Mouse (Mus musculus): Measurements from ENCODE around the gene Olfr532. TPM values are rescaled to one million over a fixed set of nuclear protein-coding genes. Genes with fewer than 3 reads are reported as not detected.
"Not testable (repeated sequence)": the region's sequence is repeated elsewhere in the genome, so short reads cannot be mapped to it uniquely, and the experiment has no call there.

The Olfr532 gene
- total RNA-seq (2021), result not detected

DNA sequence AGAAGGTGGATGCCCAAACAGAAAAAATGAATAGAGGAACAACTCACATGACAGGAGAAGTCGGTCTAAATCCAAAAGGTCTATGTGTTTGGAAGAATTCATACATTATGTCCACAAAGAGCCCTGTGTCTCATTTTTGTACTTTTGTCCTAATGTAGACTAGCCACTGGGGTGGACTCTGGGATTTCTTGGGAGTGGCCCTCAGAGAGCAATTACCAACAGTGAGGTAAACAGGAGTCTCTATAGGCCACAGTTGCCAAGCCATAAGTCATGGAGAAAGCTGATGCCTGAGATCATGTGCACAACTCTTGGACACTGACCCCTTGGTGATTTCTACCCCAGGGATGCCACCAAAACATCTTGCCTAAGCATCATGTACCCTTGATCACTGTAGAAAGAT lies at the start of gene Olfr532:
Gene Olfr532, minus strand, starts transcription at position 101 of the 400 bp plus-strand sequence.
- DNase-seq (ENCODE audit: extremely low spot score in 1 of 2, low spot score in 2 of 2), result no peak
- intact Hi-C loops (cut with DNase I), result no loop called here

DNA sequence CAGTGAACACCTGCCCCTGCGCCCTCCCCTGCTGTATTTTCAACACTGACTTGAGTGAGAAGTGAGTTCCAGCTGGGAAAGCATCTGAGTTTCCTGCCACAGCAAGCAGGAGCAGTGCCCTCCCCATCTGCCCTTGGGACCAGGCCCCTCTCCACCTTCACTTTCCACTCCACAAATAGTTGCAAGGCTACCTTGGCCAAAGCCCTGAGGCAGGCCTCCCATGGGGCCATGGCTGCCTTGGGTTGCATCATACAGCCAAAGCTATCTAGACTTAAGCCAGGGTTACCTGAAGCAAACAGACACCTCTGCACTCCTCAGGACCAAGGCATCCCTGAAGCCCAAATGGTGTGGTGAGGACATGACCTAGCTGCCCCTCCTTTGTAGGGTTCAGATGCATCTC lies 41.6 kb upstream of the Olfr532 start, which contains the start of gene Olfr533:
Gene Olfr533, plus strand, starts transcription at position 301 of the 400 bp plus-strand sequence.
- intact Hi-C loops (cut with DNase I); DNase-seq (ENCODE audit: extremely low spot score in 1 of 2, low spot score in 2 of 2): not testable (repeated sequence)

- no peak for DNase-seq (ENCODE audit: extremely low spot score in 1 of 2, low spot score in 2 of 2)
- intact Hi-C loops (cut with DNase I), result no loop called here
Measured at GRCm38 (mm10) chr7:140443141-140443540, 21.7 kb upstream of the Olfr532 start.

- intact Hi-C loops (cut with DNase I), result no loop called here
- DNase-seq (ENCODE audit: extremely low spot score in 1 of 2, low spot score in 2 of 2), result no peak
Measured at GRCm38 (mm10) chr7:140402818-140403217, 18.6 kb downstream of the Olfr532 start, which contains the start of gene Olfr531. Olfr531 (minus strand) TSS chr7:140402918.

- intact Hi-C loops (cut with DNase I), result no loop called here
- no peak for DNase-seq (ENCODE audit: extremely low spot score in 1 of 2, low spot score in 2 of 2)
Measured at GRCm38 (mm10) chr7:140376911-140377310, 44.5 kb downstream of the Olfr532 start.

DNA sequence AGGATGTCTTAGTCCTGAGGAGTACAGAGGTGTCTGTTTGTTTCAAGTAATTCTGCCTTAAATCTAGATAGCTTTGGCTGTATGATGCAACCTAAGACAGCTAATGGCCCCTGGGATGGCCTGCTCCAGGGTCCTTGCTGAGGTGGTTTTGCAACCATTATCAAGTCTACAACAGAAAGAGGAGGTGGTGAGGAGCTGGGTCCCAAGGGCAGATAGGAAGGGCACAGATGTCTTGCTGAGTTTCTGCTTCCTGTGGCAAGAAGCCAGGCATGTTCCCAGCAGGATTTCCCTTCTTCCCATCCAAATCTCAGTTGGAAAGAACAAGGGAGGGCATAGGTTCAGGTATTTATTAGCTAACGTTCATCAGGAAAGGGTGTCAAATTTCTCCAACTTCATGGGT lies 45.2 kb downstream of the Olfr532 start, which contains the start of gene Olfr530:
Gene Olfr530, minus strand, starts transcription at position 101 of the 400 bp plus-strand sequence.
- DNase-seq (ENCODE audit: extremely low spot score in 1 of 2, low spot score in 2 of 2), result no peak
- intact Hi-C loops (cut with DNase I), result no loop called here

- intact Hi-C loops (cut with DNase I), result no loop called here
- DNase-seq (ENCODE audit: extremely low spot score in 1 of 2, low spot score in 2 of 2), result no peak
Measured at GRCm38 (mm10) chr7:140374300-140374699, 47.1 kb downstream of the Olfr532 start.

Other genes starting within 250 kb of the Olfr532 start
- gene Olfr523, start 248.4 kb downstream of the Olfr532 start, total RNA-seq (2021), result not detected
- not detected for gene Olfr524, start 215.7 kb downstream of the Olfr532 start, total RNA-seq (2021)
- gene Cd163l1, start 203.4 kb downstream of the Olfr532 start, total RNA-seq (2021), result under 1 TPM; 0.26 to 0.36 TPM
- under 1 TPM in 1 of 2 experiments, not detected in 1; 0.06 TPM for gene 5830411N06Rik, start 174.4 kb downstream of the Olfr532 start, total RNA-seq (2021)
- gene Olfr525, start 100.8 kb downstream of the Olfr532 start, total RNA-seq (2021), result not detected
- not detected for gene Olfr527, start 87.6 kb downstream of the Olfr532 start, total RNA-seq (2021)
- not detected for gene Olfr60, start 60.0 kb downstream of the Olfr532 start, total RNA-seq (2021)
- gene Olfr530, start 45.3 kb downstream of the Olfr532 start, total RNA-seq (2021), result not detected
- not detected for gene Olfr531, start 18.7 kb downstream of the Olfr532 start, total RNA-seq (2021)
- not detected for gene Olfr533, start 41.7 kb upstream of the Olfr532 start, total RNA-seq (2021)
- not detected for gene Olfr535, start 62.6 kb upstream of the Olfr532 start, total RNA-seq (2021)
- not detected for gene Olfr536, start 85.8 kb upstream of the Olfr532 start, total RNA-seq (2021)
- gene Olfr538, start 146.2 kb upstream of the Olfr532 start, total RNA-seq (2021), result not detected
- under 1 TPM; 0.04 to 0.06 TPM for gene Olfr46, start 179.6 kb upstream of the Olfr532 start, total RNA-seq (2021)
- not detected for gene Olfr61, start 207.3 kb upstream of the Olfr532 start, total RNA-seq (2021)
- not detected for gene Olfr53, start 224.8 kb upstream of the Olfr532 start, total RNA-seq (2021)
- under 1 TPM; 0.04 to 0.06 TPM for gene Olfr539, start 238.3 kb upstream of the Olfr532 start, total RNA-seq (2021)

Measured in left cerebral cortex, postnatal 10 days (tissue).